Mouse (Mus musculus) liver, embryonic 16.5 days (tissue): ENCODE measurements around the gene Golm1. TPM values are rescaled to one million over a fixed set of nuclear protein-coding genes. Genes with fewer than 3 reads are reported as not detected.
"Not testable (repeated sequence)": the region's sequence is repeated elsewhere in the genome, so short reads cannot be mapped to it uniquely, and the experiment has no call there.

Source experiments
- ATAC-seq: fragments of 200-750 bp; cut with Nextera tagmentation; 2 replicates; pipeline ENCODE4 v1.8.0; 2017; ENCODE audit warnings: low read depth, mild to moderate bottlenecking, moderate number of reproducible peaks, moderate library complexity
- H3K27ac ChIP-seq: fragments of 300-500 bp; sonication (generic); 2 replicates; pipeline ENCODE4 v1.5.1; 2014; ENCODE audit warnings: mild to moderate bottlenecking, low read length
- H3K27me3 ChIP-seq: fragments of 300-500 bp; sonication (generic); 2 replicates; pipeline ENCODE4 v1.6.1; 2014; ENCODE audit warnings: low read depth, low read length, mixed read lengths; ENCODE audit not compliant: control insufficient read depth, insufficient read depth
- H3K36me3 ChIP-seq: fragments of 300-500 bp; sonication (generic); 2 replicates; pipeline ENCODE4 v1.6.1; 2014; ENCODE audit warnings: mild to moderate bottlenecking; ENCODE audit not compliant: control insufficient read depth, insufficient read depth
- H3K4me1 ChIP-seq: fragments of 300-500 bp; sonication (generic); 2 replicates; pipeline ENCODE4 v1.6.1; 2014; ENCODE audit warnings: low read depth, low read length, mixed read lengths; ENCODE audit not compliant: control insufficient read depth
- H3K4me2 ChIP-seq: fragments of 300-500 bp; sonication (generic); 2 replicates; pipeline ENCODE4 v1.6.1; 2014; ENCODE audit warnings: low read depth, low read length, mixed read lengths
- H3K4me3 ChIP-seq: fragments of 300-500 bp; sonication (generic); 2 replicates; pipeline ENCODE4 v1.5.1; 2014; ENCODE audit warnings: low read depth, mild to moderate bottlenecking, low read length
- H3K9ac ChIP-seq: fragments of 300-500 bp; sonication (generic); 2 replicates; pipeline ENCODE4 v1.6.1; 2014; ENCODE audit warnings: low read depth, low read length
- H3K9me3 ChIP-seq: fragments of 300-500 bp; sonication (generic); replicated peaks from 2 replicates; pipeline ENCODE4 v1.6.1; 2016; ENCODE audit warnings: low read length; ENCODE audit not compliant: control insufficient read depth
- WGBS: fragments of 180-500 bp; shearing (Covaris S2); extraction: QIAGEN DNeasy Blood & Tissue Kit; methylation state at CpG from one replicate; pipeline ENCODE4 v1.1.7; 2014; ENCODE audit not compliant: insufficient replicate concordance; 5-methylcytosine and 5-hydroxymethylcytosine counted together
- polyA plus RNA-seq: library from polyadenylated mRNA; unstranded; fragments of >200 nt; fragmentation: Nextera tagmentation; extraction: Ambion mirVana; gene quantifications from 2 replicates; pipeline ENCODE4 v1.2.1, GENCODE M21; 2015

The Golm1 gene
- polyA plus RNA-seq, 1 experiment from 2014 or later: 36.8 TPM

- H3K9ac ChIP-seq, ATAC-seq, H3K4me2 ChIP-seq, H3K36me3 ChIP-seq, H3K4me3 ChIP-seq, H3K9me3 ChIP-seq, H3K27ac ChIP-seq, H3K4me1 ChIP-seq: not testable (repeated sequence)
- WGBS: 50% methylated on average over 1 of the region's 1 CpGs
- H3K27me3 ChIP-seq: peaks cover 18% of the 10 kb centered on the region
Observed at GRCm38 (mm10) chr13:59700137-59700536, 24.5 kb upstream of the Golm1 start.

- ATAC-seq: no peak
- H3K36me3 ChIP-seq: no peaks in the 10 kb centered on the region
- H3K4me3 ChIP-seq: no peak overlapping the region
- no peak overlapping the region for H3K9ac ChIP-seq
- no peak overlapping the region for H3K27ac ChIP-seq
- no peaks in the 10 kb centered on the region for H3K9me3 ChIP-seq
- H3K27me3 ChIP-seq: peaks cover 9% of the 10 kb centered on the region
- 76% methylated on average over 8 of the region's 8 CpGs for WGBS
- no peak overlapping the region for H3K4me2 ChIP-seq
- no peaks in the 10 kb centered on the region for H3K4me1 ChIP-seq
Observed at GRCm38 (mm10) chr13:59699131-59699530, 23.5 kb upstream of the Golm1 start.

DNA sequence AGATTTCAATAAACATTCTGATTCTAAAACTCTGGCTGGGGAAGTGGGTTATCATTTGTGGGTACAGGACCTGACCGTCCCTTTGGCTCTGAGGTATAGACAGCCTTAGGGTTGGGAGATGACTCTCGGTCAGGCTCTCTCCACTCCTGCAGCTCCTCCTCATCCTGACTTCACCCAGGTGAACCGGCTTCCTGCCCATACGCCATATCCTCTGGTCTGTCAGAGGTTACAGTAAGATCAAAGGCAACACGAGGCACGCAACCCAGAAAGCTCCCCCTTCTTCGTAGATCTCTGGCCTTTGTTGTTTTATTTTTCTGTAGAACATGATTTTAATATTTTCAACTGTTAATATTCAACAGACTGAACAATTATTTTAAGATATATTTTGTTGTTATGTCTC lies 20.2 kb upstream of the Golm1 start:
- no peak for ATAC-seq
- Histone ChIP-seq H3K9ac (no peak overlapping the region), H3K4me1 (no peaks in the 10 kb centered on the region), H3K27me3 (no peaks in the 10 kb centered on the region; the same call in 1 of the 2 replicates), H3K9me3 (no peaks in the 10 kb centered on the region), H3K36me3 (no peaks in the 10 kb centered on the region), H3K4me3 (no peak overlapping the region), H3K4me2 (no peak overlapping the region), H3K27ac (no peak overlapping the region)
- 72% methylated on average over 7 of the region's 7 CpGs for WGBS

- Histone ChIP-seq H3K27me3 (no peaks in the 10 kb centered on the region; the same call in 1 of the 2 replicates), H3K4me2 (no peak within 1 kb of the TSS), H3K4me1 (no peaks in the 10 kb centered on the region), H3K4me3 (no peak within 1 kb of the TSS), H3K9ac (no peak within 1 kb of the TSS), H3K36me3 (no peaks in the 10 kb centered on the region), H3K27ac (no peak within 1 kb of the TSS), H3K9me3 (no peaks in the 10 kb centered on the region)
- WGBS: 70% methylated on average over 3 of the region's 3 CpGs
- no peak for ATAC-seq
Observed at GRCm38 (mm10) chr13:59694008-59694407, 18.4 kb upstream of the Golm1 start, which contains the start of gene 4921517D22Rik. 4921517D22Rik (minus strand) TSS chr13:59694108.

GRCm38 (mm10) chr13:59691478-59691877 lies 15.9 kb upstream of the Golm1 start:
- H3K4me1 ChIP-seq: no peaks in the 10 kb centered on the region
- no peaks in the 10 kb centered on the region for H3K36me3 ChIP-seq
- no peak for ATAC-seq
- H3K9me3 ChIP-seq: no peaks in the 10 kb centered on the region
- 66% methylated on average over 10 of the region's 10 CpGs for WGBS
- H3K9ac ChIP-seq: no peak overlapping the region
- H3K4me2 ChIP-seq: no peak overlapping the region
- H3K27me3 ChIP-seq: no peaks in the 10 kb centered on the region
- H3K27ac ChIP-seq: no peak overlapping the region
- H3K4me3 ChIP-seq: no peak overlapping the region

GRCm38 (mm10) chr13:59690576-59690975 lies 15.0 kb upstream of the Golm1 start:
- H3K9ac ChIP-seq: no peak overlapping the region
- H3K4me3 ChIP-seq: no peak overlapping the region
- H3K27ac ChIP-seq: no peak overlapping the region
- no peaks in the 10 kb centered on the region for H3K36me3 ChIP-seq
- ATAC-seq: no peak
- 73% methylated on average over 7 of the region's 7 CpGs for WGBS
- no peaks in the 10 kb centered on the region for H3K27me3 ChIP-seq
- no peak overlapping the region for H3K4me2 ChIP-seq
- H3K9me3 ChIP-seq: no peaks in the 10 kb centered on the region
- H3K4me1 ChIP-seq: no peaks in the 10 kb centered on the region

- Histone ChIP-seq H3K36me3 (no peaks in the 10 kb centered on the region), H3K27me3 (no peaks in the 10 kb centered on the region), H3K4me1 (no peaks in the 10 kb centered on the region), H3K4me2 (no peak overlapping the region), H3K9ac (no peak overlapping the region), H3K4me3 (no peak overlapping the region), H3K9me3 (no peaks in the 10 kb centered on the region), H3K27ac (no peak overlapping the region)
- no peak for ATAC-seq
- 57% methylated on average over 3 of the region's 3 CpGs for WGBS
Observed at GRCm38 (mm10) chr13:59689843-59690242, 14.2 kb upstream of the Golm1 start.

GRCm38 (mm10) chr13:59689313-59689712 lies 13.7 kb upstream of the Golm1 start:
- H3K4me2 ChIP-seq: no peak overlapping the region
- ATAC-seq: no peak
- no peak overlapping the region for H3K27ac ChIP-seq
- H3K36me3 ChIP-seq: no peaks in the 10 kb centered on the region
- WGBS: 57% methylated on average over 9 of the region's 9 CpGs
- H3K9ac ChIP-seq: no peak overlapping the region
- H3K4me3 ChIP-seq: no peak overlapping the region
- H3K27me3 ChIP-seq: no peaks in the 10 kb centered on the region
- H3K4me1 ChIP-seq: no peaks in the 10 kb centered on the region
- H3K9me3 ChIP-seq: no peaks in the 10 kb centered on the region

GRCm38 (mm10) chr13:59688338-59688770 lies 12.7 kb upstream of the Golm1 start:
- Histone ChIP-seq H3K9ac (no peak overlapping the region), H3K4me1 (no peaks in the 10 kb centered on the region), H3K4me2 (no peak overlapping the region), H3K9me3 (no peaks in the 10 kb centered on the region), H3K4me3 (no peak overlapping the region), H3K27me3 (no peaks in the 10 kb centered on the region), H3K27ac (no peak overlapping the region), H3K36me3 (no peaks in the 10 kb centered on the region)
- 59% methylated on average over 13 of the region's 13 CpGs for WGBS
- ATAC-seq: no peak
